Mouse (Mus musculus) A20 (cell line): ENCODE results near the gene Akap6.

Experiments used
- DNase-seq: peaks from one replicate; pipeline ENCODE4 v3.0.0-alpha.2; 2011; ENCODE audit warnings: low read depth, low spot score

The Akap6 gene

GRCm38 (mm10) chr12:52908448-52909066, 209.4 kb downstream of the Akap6 start:
- DNase-seq: no peak

- no peak for DNase-seq
Measured at GRCm38 (mm10) chr12:52910345-52910744, 211.2 kb downstream of the Akap6 start.

GRCm38 (mm10) chr12:52910819-52911218, 211.6 kb downstream of the Akap6 start:
- DNase-seq: peak; percentile 62

- peak; percentile 63 for DNase-seq
Measured at GRCm38 (mm10) chr12:52918939-52919338, 219.8 kb downstream of the Akap6 start.

- no peak for DNase-seq
Measured at GRCm38 (mm10) chr12:52922510-52922909, 223.3 kb downstream of the Akap6 start.

- no peak for DNase-seq
Measured at GRCm38 (mm10) chr12:52925448-52925847, 226.3 kb downstream of the Akap6 start.

- DNase-seq: no peak
Measured at GRCm38 (mm10) chr12:52933832-52934231, 234.6 kb downstream of the Akap6 start.

- DNase-seq: no peak
Measured at GRCm38 (mm10) chr12:52934989-52935388, 235.8 kb downstream of the Akap6 start.

- no peak for DNase-seq
Measured at GRCm38 (mm10) chr12:52938786-52939185, 239.6 kb downstream of the Akap6 start.

GRCm38 (mm10) chr12:52939324-52939946, 240.3 kb downstream of the Akap6 start:
- peak; percentile 90 for DNase-seq

- DNase-seq: no peak
Measured at GRCm38 (mm10) chr12:52941941-52942340, 242.8 kb downstream of the Akap6 start.

- no peak for DNase-seq
Measured at GRCm38 (mm10) chr12:52944274-52944673, 245.1 kb downstream of the Akap6 start.

GRCm38 (mm10) chr12:52944949-52945348, 245.8 kb downstream of the Akap6 start:
- DNase-seq: no peak

- no peak for DNase-seq
Measured at GRCm38 (mm10) chr12:52950660-52951059, 251.5 kb downstream of the Akap6 start.

GRCm38 (mm10) chr12:52957587-52957986, 258.4 kb downstream of the Akap6 start:
- DNase-seq: no peak

GRCm38 (mm10) chr12:52957994-52958393, 258.8 kb downstream of the Akap6 start:
- no peak for DNase-seq

- no peak for DNase-seq
Measured at GRCm38 (mm10) chr12:52991745-52992144, 292.6 kb downstream of the Akap6 start.

- no peak for DNase-seq
Measured at GRCm38 (mm10) chr12:53012336-53012735, 313.2 kb downstream of the Akap6 start.

GRCm38 (mm10) chr12:53014539-53014938, 315.4 kb downstream of the Akap6 start:
- no peak for DNase-seq

- no peak for DNase-seq
Measured at GRCm38 (mm10) chr12:53024575-53025246, 325.5 kb downstream of the Akap6 start.

GRCm38 (mm10) chr12:53027308-53027707, 328.1 kb downstream of the Akap6 start:
- no peak for DNase-seq

- DNase-seq: no peak
Measured at GRCm38 (mm10) chr12:53028926-53029325, 329.7 kb downstream of the Akap6 start.

- no peak for DNase-seq
Measured at GRCm38 (mm10) chr12:53029910-53030309, 330.7 kb downstream of the Akap6 start.
